Comparison of ENCODE assay signal across 12 mouse cellular contexts in the genomic region with DNA sequence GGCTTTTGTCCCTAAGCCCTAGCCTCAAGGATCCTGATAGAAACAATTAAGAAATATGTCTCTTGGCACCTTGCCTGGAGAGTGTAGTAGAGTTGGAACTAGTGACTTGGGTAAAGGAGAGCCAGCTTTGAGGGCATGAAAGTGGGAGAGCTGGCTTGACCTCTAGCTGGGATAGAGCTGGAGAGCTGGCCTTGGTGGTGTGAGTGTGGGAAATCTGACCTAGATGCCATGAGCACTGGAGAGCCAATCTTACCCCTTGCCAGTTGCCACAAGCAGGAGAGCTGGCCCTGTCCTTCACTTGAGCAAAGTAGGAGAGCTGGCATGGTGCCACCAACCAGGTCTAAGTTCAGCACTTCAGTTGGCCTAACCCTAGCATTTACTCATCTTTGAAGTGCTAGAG.
DNase-seq lines count a peak whose midpoint lies in the region; ATAC-seq and TF ChIP-seq lines count a peak whose summit lies in the region.
"Had no signal": no experiment of that assay in that cellular context is flagged by ENCODE, and none has a peak within 500 bp of the region (broad histone marks: within the 10 kb centered on the region; RNA-seq: fewer than 3 reads in every experiment).

No protein-coding gene starts in this region.

- H3K27ac ChIP-seq in lung, embryonic 14.5 days (ENCODE audit: low read depth): no peak overlapping the region
- H3K27ac ChIP-seq in forebrain, embryonic 14.5 days (ENCODE audit: low read depth, low read length): no peak overlapping the region
- H3K27ac ChIP-seq: macrophage; neural tube, embryonic 15.5 days had no signal

- H3K27me3 ChIP-seq in lung, embryonic 14.5 days (ENCODE audit: insufficient read depth, low read length): no peaks in the 10 kb centered on the region
- no peaks in the 10 kb centered on the region for H3K27me3 ChIP-seq in forebrain, embryonic 14.5 days (replicated peaks; ENCODE audit: control insufficient read depth, insufficient read depth, low read length)
- H3K27me3 ChIP-seq: neural tube, embryonic 15.5 days had no signal

- no peak for ATAC-seq in lung, embryonic 14.5 days (ENCODE audit: insufficient read depth)
- ATAC-seq in forebrain, embryonic 14.5 days: no peak
- ATAC-seq: midbrain, embryonic 16.5 days had no signal

- no peak for TF ChIP-seq CTCF in lung, embryonic 14.5 days (IDR thresholded peaks at IDR 0.05; ENCODE audit: low read depth)
- TF ChIP-seq CTCF in lung, adult 2 months (IDR thresholded peaks at IDR 0.05; ENCODE audit: insufficient read depth, low read length): no peak

- H3K4me1 ChIP-seq in lung, embryonic 14.5 days (ENCODE audit: insufficient read depth): no peaks in the 10 kb centered on the region
- H3K4me1 ChIP-seq in lung, adult 2 months (ENCODE audit: control insufficient read depth, insufficient read depth, low read length): no peaks in the 10 kb centered on the region; the same call in 1 of the 2 replicates
- no peaks in the 10 kb centered on the region for H3K4me1 ChIP-seq in forebrain, embryonic 14.5 days (ENCODE audit: control insufficient read depth, insufficient read depth, low read length)
- H3K4me1 ChIP-seq: neural tube, embryonic 15.5 days had no signal

- DNase-seq in cerebellum, postnatal 14 days: peak; percentile 7 to 14
- no peak for DNase-seq in cerebellum, adult 18-20 months
- DNase-seq in lung, embryonic 14.5 days: peak; percentile 43
- no peak for DNase-seq in lung, adult 2 months
- DNase-seq in gastrocnemius, postnatal 25 days: peak; percentile 7
- peak; percentile 6 for DNase-seq in lung, postnatal 36 days
- no peak for DNase-seq in testis, postnatal 10 days (ENCODE audit: low spot score)
- no peak for DNase-seq in forebrain, embryonic 14.5 days (ENCODE audit: low spot score)
- DNase-seq: layer of hippocampus, adult 9-11 months had no signal

- no peak overlapping the region for H3K9ac ChIP-seq in lung, embryonic 14.5 days
- H3K9ac ChIP-seq in forebrain, embryonic 14.5 days (ENCODE audit: low read length): no peak overlapping the region
- H3K9ac ChIP-seq: neural tube, embryonic 15.5 days had no signal

- H3K36me3 ChIP-seq in lung, embryonic 14.5 days (ENCODE audit: insufficient read depth): no peaks in the 10 kb centered on the region
- no peaks in the 10 kb centered on the region for H3K36me3 ChIP-seq in forebrain, embryonic 14.5 days (ENCODE audit: control insufficient read depth, insufficient read depth, low read length)
- H3K36me3 ChIP-seq: neural tube, embryonic 15.5 days had no signal

- H3K4me3 ChIP-seq in lung, embryonic 14.5 days (ENCODE audit: low read depth, low read length): no peak overlapping the region
- H3K4me3 ChIP-seq in lung, adult 2 months (replicated peaks; ENCODE audit: extremely low read depth, low read depth, low read length): no peak overlapping the region
- no peak overlapping the region for H3K4me3 ChIP-seq in forebrain, embryonic 14.5 days (ENCODE audit: low read depth, low read length)
- H3K4me3 ChIP-seq: neural tube, embryonic 15.5 days had no signal

- no peak for TF ChIP-seq POLR2A in lung, adult 2 months (IDR thresholded peaks at IDR 0.05; ENCODE audit: borderline replicate concordance, extremely low read depth, low read depth, low read length)

- no peaks in the 10 kb centered on the region for H3K9me3 ChIP-seq in lung, embryonic 14.5 days (ENCODE audit: low read depth, low read length)
- H3K9me3 ChIP-seq in forebrain, embryonic 14.5 days (replicated peaks; ENCODE audit: control insufficient read depth, low read length): no peaks in the 10 kb centered on the region
- H3K9me3 ChIP-seq: neural tube, embryonic 15.5 days had no signal

- H3K4me2 ChIP-seq in lung, embryonic 14.5 days: no peak overlapping the region
- no peak overlapping the region for H3K4me2 ChIP-seq in forebrain, embryonic 14.5 days (ENCODE audit: low read length)
- H3K4me2 ChIP-seq: neural tube, embryonic 15.5 days had no signal

Comparison
In these comparisons a context has a peak if more than half of its experiments do, and no peak if none do; other contexts are left out.
1. DNase-seq: peak in cerebellum, postnatal 14 days (2 of 2), lung, embryonic 14.5 days (single experiment), gastrocnemius, postnatal 25 days (single experiment) and lung, postnatal 36 days (single experiment); none in cerebellum, adult 18-20 months (0 of 2), lung, adult 2 months (single experiment), testis, postnatal 10 days (single experiment) and forebrain, embryonic 14.5 days (single experiment).